Mouse (Mus musculus): Measurements from ENCODE around the gene Phldb2. TPM values are rescaled to one million over a fixed set of nuclear protein-coding genes. Genes with fewer than 3 reads are reported as not detected.

The Phldb2 gene
- total and polyA plus RNA-seq, 3 experiments, result 0.04 TPM; not detected in 2

- DNase-seq (ENCODE audit: extremely low read depth), result no peak
- in situ Hi-C loops (cut with MboI; ENCODE audit: low pct_ligation_motif_present, low pct_unique_long_range_greater_than_20kb, low sequenced_read_pairs) (no loop called here), dilution Hi-C loops (cut with MboI; ENCODE audit: extremely low pct_ligation_motif_present, extremely low pct_unique_long_range_greater_than_20kb, low sequenced_read_pairs) (no loop called here)
- Histone ChIP-seq H3K4me1 (ENCODE audit: control insufficient read depth in 1 of 2, insufficient read depth in 2 of 2) (peaks cover 2 to 3% of the 10 kb centered on the region in 2 experiments; a peak in 3 of 4 replicates), H3K27ac (ENCODE audit: insufficient read depth, low read depth) (no peak overlapping the region), H3K36me3 (replicated peaks in 1 of 2; ENCODE audit: control insufficient read depth in 1 of 2, insufficient read depth in 1 of 2, low read length in 1 of 2) (no peaks in the 10 kb centered on the region), H3K4me3 (replicated peaks in 1 of 3; ENCODE audit: low read depth in 2 of 3, low read length in 2 of 3, poor library complexity in 1 of 3) (no peak overlapping the region), H3K9ac (ENCODE audit: insufficient read depth, low read depth) (no peak overlapping the region), H3K4me2 (ENCODE audit: insufficient read depth, low read depth, poor library complexity, severe bottlenecking) (no peak overlapping the region), H3K27me3 (replicated peaks) (no peaks in the 10 kb centered on the region), H3K79me2 (replicated peaks; ENCODE audit: control insufficient read depth, extremely low read depth, insufficient read depth, poor library complexity, severe bottlenecking) (no peaks in the 10 kb centered on the region), H3K9me3 (replicated peaks; ENCODE audit: low read length) (no peaks in the 10 kb centered on the region)
- TF ChIP-seq ELF1 (IDR thresholded peaks at IDR 0.05; ENCODE audit: low read depth, low read length) (no peak), ZNF384 (IDR thresholded peaks at IDR 0.05; ENCODE audit: low read depth, low read length) (no peak), ETS1 (conservative IDR thresholded peaks at IDR 0.05; ENCODE audit: low read depth, low read length) (no peak), MAZ (IDR thresholded peaks at IDR 0.05; ENCODE audit: low read depth, low read length) (no peak), CHD1 (IDR thresholded peaks at IDR 0.05; ENCODE audit: low read depth, low read length) (no peak), USF1 (IDR thresholded peaks at IDR 0.05; ENCODE audit: low read depth, low read length) (no peak), POLR2A (IDR thresholded peaks at IDR 0.05; ENCODE audit: low read depth, low read length) (no peak), PAX5 (IDR thresholded peaks at IDR 0.05; ENCODE audit: low read length) (no peak), CHD2 (IDR thresholded peaks at IDR 0.05; ENCODE audit: low read length) (no peak), NRF1 (IDR thresholded peaks at IDR 0.05; ENCODE audit: low read depth, low read length) (no peak), RCOR1 (conservative IDR thresholded peaks at IDR 0.05; ENCODE audit: low read depth, low read length) (no peak), MAX (IDR thresholded peaks at IDR 0.05; ENCODE audit: low read length) (no peak), ZC3H11A (IDR thresholded peaks at IDR 0.05; ENCODE audit: low read depth, low read length) (no peak), EP300 (IDR thresholded peaks at IDR 0.05; ENCODE audit: low read length) (no peak), HCFC1 (IDR thresholded peaks at IDR 0.05; ENCODE audit: low read depth, low read length) (no peak), RAD21 (IDR thresholded peaks at IDR 0.05; ENCODE audit: low read depth, low read length) (no peak), BHLHE40 (IDR thresholded peaks at IDR 0.05; ENCODE audit: low read depth, low read length) (no peak), E2F4 (IDR thresholded peaks at IDR 0.05; ENCODE audit: insufficient replicate concordance, low read depth, low read length) (no peak), NELFE (IDR thresholded peaks at IDR 0.05; ENCODE audit: low read depth, low read length) (no peak), IRF4 (IDR thresholded peaks at IDR 0.05; ENCODE audit: low read depth, low read length) (no peak)
Measured at GRCm38 (mm10) chr16:45767853-45768640, 185.4 kb downstream of the Phldb2 start.

GRCm38 (mm10) chr16:45767434-45767833, 186.0 kb downstream of the Phldb2 start:
- H3K27ac ChIP-seq (ENCODE audit: insufficient read depth, low read depth), result no peak overlapping the region
- H3K4me2 ChIP-seq (ENCODE audit: insufficient read depth, low read depth, poor library complexity, severe bottlenecking), result no peak overlapping the region
- no peaks in the 10 kb centered on the region for H3K9me3 ChIP-seq (replicated peaks; ENCODE audit: low read length)
- no peak overlapping the region for H3K9ac ChIP-seq (ENCODE audit: insufficient read depth, low read depth)
- H3K4me1 ChIP-seq (ENCODE audit: control insufficient read depth in 1 of 2, insufficient read depth in 2 of 2), result peaks cover 2 to 3% of the 10 kb centered on the region in 2 experiments; a peak in 3 of 4 replicates
- H3K36me3 ChIP-seq (replicated peaks in 1 of 2; ENCODE audit: control insufficient read depth in 1 of 2, insufficient read depth in 1 of 2, low read length in 1 of 2), result no peaks in the 10 kb centered on the region
- H3K79me2 ChIP-seq (replicated peaks; ENCODE audit: control insufficient read depth, extremely low read depth, insufficient read depth, poor library complexity, severe bottlenecking), result no peaks in the 10 kb centered on the region
- in situ Hi-C loops (cut with MboI; ENCODE audit: low pct_ligation_motif_present, low pct_unique_long_range_greater_than_20kb, low sequenced_read_pairs), result no loop called here
- DNase-seq (ENCODE audit: extremely low read depth), result no peak
- H3K27me3 ChIP-seq (replicated peaks), result no peaks in the 10 kb centered on the region
- TF ChIP-seq TBP (conservative IDR thresholded peaks at IDR 0.05; ENCODE audit: low read depth, low read length), result no peak
- TF ChIP-seq ZKSCAN1 (IDR thresholded peaks at IDR 0.05; ENCODE audit: borderline replicate concordance, low read depth, low read length), result no peak
- TF ChIP-seq NELFE (IDR thresholded peaks at IDR 0.05; ENCODE audit: low read depth, low read length), result no peak
- TF ChIP-seq MAFK (IDR thresholded peaks at IDR 0.05; ENCODE audit: insufficient replicate concordance, low read length), result no peak
- no peak for TF ChIP-seq ZC3H11A (IDR thresholded peaks at IDR 0.05; ENCODE audit: low read depth, low read length)
- no peak for TF ChIP-seq HCFC1 (IDR thresholded peaks at IDR 0.05; ENCODE audit: low read depth, low read length)
- no peak for TF ChIP-seq MAX (IDR thresholded peaks at IDR 0.05; ENCODE audit: low read length)
- TF ChIP-seq SIN3A (IDR thresholded peaks at IDR 0.05; ENCODE audit: low read length), result no peak
- TF ChIP-seq KAT2A (IDR thresholded peaks at IDR 0.05; ENCODE audit: insufficient replicate concordance, low read length), result no peak
- TF ChIP-seq IRF4 (IDR thresholded peaks at IDR 0.05; ENCODE audit: low read depth, low read length), result no peak
- TF ChIP-seq ETS1 (conservative IDR thresholded peaks at IDR 0.05; ENCODE audit: low read depth, low read length), result no peak
- no peak for TF ChIP-seq MYC (IDR thresholded peaks at IDR 0.05; ENCODE audit: low read depth, low read length)
- no peak for TF ChIP-seq ZNF384 (IDR thresholded peaks at IDR 0.05; ENCODE audit: low read depth, low read length)
- no peak for TF ChIP-seq EP300 (IDR thresholded peaks at IDR 0.05; ENCODE audit: low read length)
- no peak for TF ChIP-seq SMC3 (IDR thresholded peaks at IDR 0.05; ENCODE audit: low read depth, low read length)
- TF ChIP-seq CHD1 (IDR thresholded peaks at IDR 0.05; ENCODE audit: low read depth, low read length), result no peak
- no peak overlapping the region for H3K4me3 ChIP-seq (replicated peaks in 1 of 3; ENCODE audit: low read depth in 2 of 3, low read length in 2 of 3, poor library complexity in 1 of 3)
- dilution Hi-C loops (cut with MboI; ENCODE audit: extremely low pct_ligation_motif_present, extremely low pct_unique_long_range_greater_than_20kb, low sequenced_read_pairs), result no loop called here
